Mouse (Mus musculus): ENCODE measurements around the gene Mical3.
A peak's percentile ranks its signal among the peaks of the same experiment; 100 is the strongest.

Gene Mical3

GRCm38 (mm10) chr6:121130773-121131172, at the start of gene Mical3:
Gene Mical3 (minus strand): TSS chr6:121130999.
- no peak for DNase-seq

DNA sequence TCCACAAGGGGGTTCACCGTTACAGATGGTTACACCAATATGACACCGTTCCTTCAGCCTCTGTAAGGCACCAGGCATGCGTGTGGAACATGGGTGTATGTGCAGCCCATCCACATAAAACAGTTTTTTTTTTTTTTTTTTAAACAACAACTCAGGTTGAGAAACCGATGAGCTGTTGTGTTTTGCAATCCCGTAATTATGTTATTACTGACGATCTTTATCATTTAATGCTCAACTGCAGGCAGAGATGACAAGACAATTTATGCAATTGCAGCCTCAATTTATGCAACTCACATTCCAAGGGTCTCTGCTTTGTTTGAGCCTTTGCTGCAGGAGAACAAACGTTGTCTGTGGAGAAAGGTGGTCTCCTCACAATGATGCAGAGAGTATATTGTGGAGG, 49.0 kb upstream of the Mical3 start:
- DNase-seq = no peak

- no peak for DNase-seq
Observed at GRCm38 (mm10) chr6:121178700-121179358, 48.0 kb upstream of the Mical3 start.

- peak; percentile 71 for DNase-seq
Observed at GRCm38 (mm10) chr6:121177118-121177708, 46.4 kb upstream of the Mical3 start.

DNA sequence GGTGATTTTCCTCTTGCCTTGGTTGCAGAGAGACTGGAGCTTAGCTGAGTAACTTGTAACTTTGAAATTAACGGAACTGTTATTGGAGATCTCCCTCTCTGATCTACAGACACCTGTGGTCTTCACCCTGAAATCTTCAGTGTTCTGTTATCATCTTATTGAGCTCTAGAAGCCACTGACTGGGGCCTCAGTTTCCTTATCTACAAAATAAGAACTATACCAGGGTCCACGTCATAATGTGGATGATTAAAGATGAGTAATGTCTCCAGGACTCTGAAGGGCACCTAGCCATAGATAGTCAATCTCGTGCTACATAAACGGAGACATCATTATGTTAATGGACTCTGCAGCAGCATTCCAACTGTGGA, 45.9 kb upstream of the Mical3 start:
- DNase-seq = no peak

DNA sequence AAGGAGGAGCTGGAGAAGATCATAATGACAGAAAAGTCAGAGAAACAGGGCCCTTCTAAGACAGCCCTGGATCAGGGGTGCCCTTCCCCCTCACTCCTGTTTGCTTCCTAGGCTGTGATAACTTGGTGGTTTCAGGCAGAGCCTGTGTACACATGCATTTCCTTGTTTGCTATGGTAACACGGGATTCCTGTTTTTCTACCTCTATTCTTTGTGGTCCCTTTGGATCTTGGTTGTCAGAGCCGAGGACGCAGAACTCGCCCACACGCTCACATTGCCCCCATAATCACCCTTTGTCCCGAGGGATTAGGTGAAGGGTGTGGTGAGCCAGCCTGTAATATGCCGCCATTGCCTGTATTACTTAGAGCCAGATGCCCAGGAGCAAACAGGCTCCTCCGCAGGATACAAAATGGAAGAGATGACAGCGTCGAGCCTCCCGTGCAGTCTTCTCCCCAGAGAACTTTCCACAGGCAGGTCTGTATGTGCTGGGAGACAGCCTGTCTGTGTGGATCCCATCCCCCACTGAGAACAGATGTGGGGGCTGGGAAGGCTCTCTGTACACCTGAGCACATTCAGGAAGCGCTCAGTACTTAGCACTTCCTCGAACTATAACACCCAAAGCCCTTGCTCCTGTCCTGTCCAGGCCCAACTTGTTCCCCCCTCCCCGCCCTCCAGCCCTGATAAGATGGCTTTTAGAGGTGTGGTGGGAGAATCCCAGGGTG, 45.4 kb upstream of the Mical3 start:
- DNase-seq = no peak

DNA sequence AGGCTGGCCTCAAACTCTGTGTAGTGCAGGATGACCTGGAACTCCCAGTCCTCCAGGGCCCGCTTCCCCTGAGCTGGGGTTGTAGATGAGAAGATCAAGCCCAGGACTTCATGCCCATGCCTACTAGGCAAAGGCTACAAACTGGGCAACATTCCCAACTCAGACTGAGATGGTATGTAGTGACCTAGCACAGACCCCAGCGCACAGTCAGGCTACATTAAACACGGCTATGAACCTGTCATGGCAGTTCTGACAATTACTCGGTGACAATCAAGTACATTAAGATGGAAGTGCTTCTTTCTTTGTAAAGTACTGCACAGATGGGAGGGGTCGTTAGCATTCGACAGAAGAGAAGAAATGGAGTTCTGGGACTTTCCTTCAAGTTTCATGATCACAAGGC, 44.0 kb upstream of the Mical3 start:
- no peak for DNase-seq

GRCm38 (mm10) chr6:121173471-121173870, 42.7 kb upstream of the Mical3 start:
- DNase-seq = no peak

GRCm38 (mm10) chr6:121171102-121171501, 40.3 kb upstream of the Mical3 start:
- no peak for DNase-seq

- DNase-seq = no peak
Observed at GRCm38 (mm10) chr6:121167381-121167975, 36.7 kb upstream of the Mical3 start.

- DNase-seq = peak; percentile 74
Observed at GRCm38 (mm10) chr6:121166098-121166552, 35.3 kb upstream of the Mical3 start.

- DNase-seq = no peak
Observed at GRCm38 (mm10) chr6:121162616-121163015, 31.8 kb upstream of the Mical3 start.

DNA sequence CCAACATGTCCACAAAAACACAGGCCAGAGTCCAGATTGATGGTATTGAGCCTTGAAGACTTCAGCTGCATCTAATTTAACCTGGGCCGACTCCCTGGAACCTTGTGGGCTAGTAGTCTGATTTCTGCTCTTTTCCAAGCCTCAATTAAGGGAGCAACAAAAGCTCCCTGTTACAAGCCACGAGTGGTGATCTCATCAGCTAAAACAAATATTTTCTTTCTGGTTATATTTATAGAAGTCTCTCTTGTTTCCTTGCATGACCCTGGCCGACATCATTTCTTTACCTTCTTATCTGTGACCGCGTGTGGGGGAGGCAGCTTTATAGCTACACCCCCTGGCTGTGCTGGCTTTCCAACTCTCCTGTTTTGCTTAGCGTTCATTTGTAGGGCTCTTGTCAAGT, 29.3 kb upstream of the Mical3 start:
- no peak for DNase-seq

GRCm38 (mm10) chr6:121159616-121160015, 28.8 kb upstream of the Mical3 start:
- no peak for DNase-seq

- no peak for DNase-seq
Observed at GRCm38 (mm10) chr6:121156030-121156429, 25.2 kb upstream of the Mical3 start.

GRCm38 (mm10) chr6:121154451-121155300, 23.9 kb upstream of the Mical3 start:
- DNase-seq = no peak

GRCm38 (mm10) chr6:121153177-121153576, 22.4 kb upstream of the Mical3 start:
- DNase-seq = no peak

GRCm38 (mm10) chr6:121151732-121152131, 20.9 kb upstream of the Mical3 start:
- peak; percentile 59 for DNase-seq

GRCm38 (mm10) chr6:121150126-121150525, 19.3 kb upstream of the Mical3 start:
- no peak for DNase-seq

- DNase-seq = no peak
Observed at GRCm38 (mm10) chr6:121149420-121149819, 18.6 kb upstream of the Mical3 start.

DNA sequence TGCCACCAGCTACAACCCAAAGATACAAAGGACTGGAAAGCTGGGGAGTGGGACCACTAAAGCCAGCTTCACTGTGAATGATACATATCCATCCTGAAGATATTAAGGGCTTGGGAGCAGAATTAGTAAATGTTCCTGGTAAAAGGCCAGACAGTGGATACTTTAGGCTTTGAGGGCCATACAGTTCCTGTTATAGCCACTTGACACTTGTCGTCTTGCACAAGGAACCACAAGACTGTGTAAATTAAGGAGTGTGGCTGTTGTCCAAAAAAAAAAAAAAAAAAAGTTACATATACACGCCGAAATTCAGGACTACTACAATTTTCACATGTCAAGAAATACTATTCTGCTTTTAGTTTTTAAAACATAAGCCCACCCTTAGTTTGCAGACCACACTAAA, 17.6 kb upstream of the Mical3 start:
- DNase-seq = no peak

DNA sequence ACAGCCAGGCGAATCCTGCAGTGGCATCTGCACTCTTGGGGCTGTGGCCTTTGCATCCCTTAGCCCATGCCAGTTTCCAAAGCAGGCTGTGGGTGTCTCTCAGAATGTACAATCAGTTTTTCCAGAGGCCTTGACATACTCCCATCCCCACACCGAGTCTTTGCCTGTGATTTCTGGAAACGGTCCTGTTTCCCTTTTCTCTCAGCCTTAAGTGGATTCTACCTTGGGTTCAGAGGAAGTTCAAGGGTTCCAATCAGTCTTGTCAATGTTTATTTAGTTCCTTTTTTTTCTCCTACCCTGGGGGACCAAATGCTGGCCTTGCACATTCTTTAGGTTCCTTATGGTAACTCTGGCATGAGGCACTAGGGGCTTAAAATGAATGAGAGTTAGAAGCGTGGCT, 16.0 kb upstream of the Mical3 start:
- DNase-seq = peak; percentile 36

DNA sequence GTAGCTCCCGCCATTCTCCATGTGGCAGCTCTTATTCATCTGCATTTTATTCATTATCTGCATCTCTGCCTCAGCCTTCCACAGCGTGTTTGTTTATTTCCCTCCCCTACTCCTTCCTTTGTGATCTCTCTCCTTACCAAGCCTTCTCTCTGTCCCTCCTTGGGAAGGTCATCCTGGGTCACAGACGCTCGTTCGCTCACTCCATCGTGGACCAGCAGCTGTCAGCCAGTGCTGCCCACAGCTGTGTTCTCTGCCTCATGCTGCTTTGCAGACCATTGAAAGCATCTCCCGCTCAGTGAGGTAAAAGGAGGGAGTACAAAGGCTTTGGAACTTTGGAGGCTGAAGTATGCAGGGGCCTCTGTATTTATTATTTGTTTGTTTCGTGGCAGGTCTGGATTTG, 15.1 kb upstream of the Mical3 start:
- DNase-seq = no peak

Data from kidney, adult 11 months (tissue).